Mouse (Mus musculus) right cerebral cortex, postnatal 4 days (tissue): ENCODE data around the gene Ankrd50.

ENCODE experiments used
- DNase-seq: peaks from one replicate; pipeline ENCODE4 v3.0.0-alpha.2; 2022

The Ankrd50 gene

DNA sequence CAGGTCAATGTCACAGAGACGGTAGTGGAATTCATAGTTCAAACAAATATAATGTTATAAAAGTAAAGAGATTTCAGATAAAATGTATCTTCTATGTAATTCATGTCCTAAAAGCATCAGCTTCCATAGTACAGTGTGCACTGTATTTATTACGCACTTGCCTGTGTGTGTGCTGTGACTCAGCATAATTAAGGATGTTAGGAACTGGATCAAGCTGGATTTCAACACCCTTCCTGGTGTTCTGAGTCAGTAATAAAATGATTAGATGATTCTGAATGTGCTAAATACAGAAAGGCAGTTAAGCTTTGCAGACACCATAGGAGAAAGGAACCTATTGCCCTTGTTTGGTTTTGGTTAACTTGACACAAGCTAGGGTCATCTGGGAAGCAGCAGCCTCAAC lies 21.5 kb downstream of the Ankrd50 start:
- no peak for DNase-seq

DNA sequence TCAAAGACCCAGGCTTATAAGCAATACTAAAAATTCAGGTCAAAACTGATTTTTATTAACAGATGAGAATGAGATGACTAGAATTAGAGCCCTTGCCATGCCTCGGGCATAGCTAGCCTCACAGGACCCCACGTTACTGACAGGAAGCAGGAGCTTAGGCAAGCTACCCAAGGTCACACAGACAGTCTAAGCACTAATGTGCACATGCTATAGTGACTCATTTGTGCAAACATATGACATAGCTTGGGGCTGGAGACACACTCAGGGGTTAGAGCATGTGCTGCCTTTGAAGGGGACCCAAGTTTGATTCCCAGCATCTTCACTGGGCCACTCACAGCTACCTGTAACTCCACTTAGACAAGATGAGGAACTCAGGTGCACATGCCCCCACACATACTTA lies 22.9 kb downstream of the Ankrd50 start:
- no peak for DNase-seq

DNA sequence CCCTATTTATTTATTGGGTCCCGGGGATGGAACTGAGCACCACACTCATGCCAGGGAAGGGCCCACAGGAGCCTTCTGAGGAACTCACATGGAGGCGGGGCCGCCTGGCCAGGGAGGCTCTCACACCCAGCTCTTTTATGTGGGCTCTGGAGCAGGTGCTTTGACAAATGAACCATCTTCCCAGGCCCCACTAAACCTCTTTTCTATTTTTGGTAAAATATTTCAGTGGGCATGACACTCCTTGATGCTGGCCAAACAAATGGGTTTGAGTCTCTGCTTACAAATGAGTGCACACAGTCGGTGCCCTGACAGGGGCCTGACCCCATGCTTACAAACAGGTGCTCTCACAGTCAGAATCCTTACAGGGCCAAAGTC lies 24.4 kb downstream of the Ankrd50 start:
- DNase-seq = no peak

DNA sequence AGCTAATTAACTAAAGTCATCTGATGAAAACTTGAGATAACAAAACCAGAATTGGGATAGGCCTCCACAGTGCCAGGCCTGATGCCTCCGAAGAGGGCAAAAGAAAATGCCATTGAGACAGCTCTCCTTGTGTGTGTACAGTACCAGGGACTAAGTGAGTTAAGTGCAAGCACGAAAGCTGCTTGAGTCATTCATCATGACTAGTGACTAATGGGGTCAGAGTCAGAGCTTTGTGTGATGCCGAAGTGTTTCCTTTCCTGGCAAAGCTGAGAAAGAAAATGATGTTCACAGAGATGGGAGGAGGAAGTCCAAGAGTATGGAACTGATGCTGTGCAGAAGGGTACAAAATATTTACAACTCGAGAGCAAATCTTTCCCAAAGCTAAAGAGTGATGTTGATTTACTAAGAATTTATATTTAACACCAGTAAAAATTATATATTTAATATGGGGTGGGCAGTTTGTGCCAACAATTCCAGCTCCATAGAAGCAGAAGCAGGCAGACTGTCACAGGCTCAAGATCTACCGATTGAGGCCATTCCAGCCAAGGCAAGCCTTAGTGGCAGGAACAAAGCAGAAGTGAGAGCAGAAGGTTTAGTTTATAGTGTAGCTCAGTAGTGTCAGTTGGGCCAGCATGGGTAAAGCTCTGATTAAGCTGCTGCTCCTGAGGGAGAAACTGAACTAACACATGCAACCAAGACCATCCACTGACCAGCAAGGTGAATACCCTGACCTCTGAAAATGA lies 25.0 kb downstream of the Ankrd50 start:
- no peak for DNase-seq

DNA sequence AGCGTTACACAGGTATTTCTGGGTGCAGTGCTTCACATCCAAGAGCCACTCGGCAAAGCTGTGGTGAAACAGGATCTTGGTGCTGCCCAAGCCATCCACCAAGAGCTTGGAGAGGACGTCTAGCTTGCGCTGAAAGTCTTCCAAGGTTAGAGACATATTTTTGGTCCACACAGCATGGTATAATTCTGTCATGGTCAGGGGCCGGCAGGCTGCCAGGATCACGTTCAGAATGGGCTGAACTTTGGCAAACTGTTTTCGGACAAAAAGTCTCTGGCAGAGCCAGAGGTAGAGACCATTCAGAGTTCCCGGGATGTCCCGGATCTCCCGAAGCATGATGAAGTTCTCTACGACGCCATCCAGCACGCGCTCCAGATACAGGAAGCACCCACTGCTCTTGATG lies 27.6 kb downstream of the Ankrd50 start:
- DNase-seq = no peak

DNA sequence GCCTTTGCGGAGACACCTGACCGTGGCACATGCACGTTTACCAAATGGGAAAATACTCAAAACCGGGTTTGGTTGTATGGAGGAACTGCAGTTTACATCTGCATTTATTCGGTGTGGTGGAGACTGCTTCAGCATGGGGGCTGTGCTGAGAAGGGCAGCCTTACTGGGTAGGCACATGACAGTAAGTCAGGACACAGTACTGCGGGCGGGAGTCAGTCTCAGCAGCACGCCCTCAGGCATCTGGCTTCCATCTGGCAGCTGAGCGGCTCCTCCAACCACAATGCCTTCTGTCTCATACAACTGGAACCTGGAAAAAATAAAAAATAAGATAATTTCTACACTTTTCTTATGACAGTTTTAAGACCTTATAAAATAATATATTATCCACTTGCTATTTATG lies 32.4 kb downstream of the Ankrd50 start:
- no peak for DNase-seq

DNA sequence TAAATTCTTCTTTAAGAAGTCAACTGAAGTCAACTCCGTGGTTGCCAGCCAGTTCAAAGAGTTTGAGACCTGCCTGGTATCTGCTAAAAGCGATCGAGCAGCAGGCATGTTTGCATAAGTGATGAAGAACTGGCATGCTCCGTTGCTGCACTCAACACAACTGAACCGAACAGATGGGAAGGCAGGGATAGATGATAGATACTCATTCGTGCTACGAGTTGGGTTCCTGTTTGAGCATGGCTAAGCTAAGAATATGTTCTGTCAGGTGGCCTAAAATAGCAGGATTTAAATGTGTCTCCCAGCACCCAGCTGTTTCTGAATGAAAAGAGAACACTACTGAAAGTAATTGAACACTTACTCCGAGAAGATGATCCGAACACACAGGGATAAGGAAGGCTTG lies 38.1 kb downstream of the Ankrd50 start:
- no peak for DNase-seq

DNA sequence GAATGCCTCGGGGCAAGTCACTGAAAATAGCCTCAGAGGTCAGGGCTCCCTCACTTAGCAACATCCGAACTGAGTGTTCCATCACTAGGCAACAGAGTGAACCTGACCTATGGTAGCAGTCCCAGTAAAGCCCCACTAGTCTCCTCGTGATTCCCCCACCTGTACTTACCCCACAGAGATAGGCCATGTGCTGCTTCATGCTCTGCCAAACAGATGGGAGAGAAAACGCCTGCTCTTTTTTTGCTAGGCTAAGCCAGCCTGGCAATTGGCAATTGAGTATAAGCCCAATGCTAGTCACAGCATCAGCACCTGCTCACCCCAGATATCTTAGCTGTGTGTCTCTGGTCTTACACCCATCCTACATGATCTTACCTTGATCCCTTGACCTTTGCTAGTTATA lies 40.8 kb downstream of the Ankrd50 start:
- DNase-seq = no peak

DNA sequence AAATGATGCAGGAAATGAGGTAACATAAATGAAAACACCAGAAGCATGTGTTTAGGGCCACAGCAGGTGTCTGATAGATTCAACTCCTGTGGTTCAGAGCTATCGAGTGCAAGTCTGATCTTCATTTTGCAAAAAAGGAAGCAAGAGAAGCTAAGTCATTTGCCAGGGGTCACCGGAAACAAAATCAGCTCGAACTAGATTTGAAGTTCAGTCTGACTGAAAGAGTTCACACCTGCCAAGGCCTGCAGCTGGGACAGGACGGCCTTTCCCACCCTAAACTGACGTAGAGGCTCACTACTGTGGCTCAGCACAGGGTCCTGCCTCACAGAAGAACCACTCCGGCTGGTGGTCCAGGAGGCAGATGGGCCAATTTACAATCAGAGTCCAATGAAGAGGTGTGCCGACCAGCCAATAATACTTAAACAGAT lies 44.1 kb downstream of the Ankrd50 start:
- no peak for DNase-seq

DNA sequence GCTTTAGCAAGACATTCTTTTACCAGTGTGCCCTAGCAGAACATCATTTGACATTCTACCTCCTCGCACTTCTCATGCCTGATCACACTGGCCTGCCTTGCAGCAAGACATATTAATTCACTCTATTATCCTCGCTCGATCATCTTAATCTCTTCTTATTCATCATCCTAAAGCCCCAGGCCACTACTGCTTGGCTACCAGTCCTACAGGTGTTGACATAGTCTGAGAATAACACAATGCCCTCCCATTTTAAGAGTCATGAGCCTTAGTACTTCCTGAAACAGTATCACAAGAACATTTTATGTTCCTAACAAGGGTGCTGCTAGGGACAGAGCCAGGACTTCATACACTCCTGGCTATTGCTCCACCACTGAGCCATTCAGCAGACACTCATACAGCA lies 48.0 kb downstream of the Ankrd50 start:
- DNase-seq = no peak

DNA sequence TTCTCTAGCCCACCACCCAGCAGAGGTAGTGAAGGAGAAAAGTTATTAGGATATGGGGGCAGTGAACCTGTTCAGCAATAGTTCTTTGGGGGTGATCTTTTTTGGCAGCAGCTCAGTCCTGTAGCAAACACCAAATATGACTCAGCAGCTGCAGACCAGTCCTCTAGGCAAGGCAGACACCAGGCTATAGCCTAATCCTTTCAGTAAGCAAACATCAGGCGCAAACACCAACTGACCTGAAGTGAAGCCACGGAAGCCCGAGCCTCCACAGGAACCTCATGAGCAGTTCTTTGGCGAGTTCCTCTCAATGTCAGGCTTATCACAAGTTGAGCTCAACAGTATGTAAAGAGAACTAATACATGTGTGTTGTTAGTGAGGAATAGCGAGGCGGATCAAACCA lies 48.8 kb downstream of the Ankrd50 start:
- DNase-seq = no peak

DNA sequence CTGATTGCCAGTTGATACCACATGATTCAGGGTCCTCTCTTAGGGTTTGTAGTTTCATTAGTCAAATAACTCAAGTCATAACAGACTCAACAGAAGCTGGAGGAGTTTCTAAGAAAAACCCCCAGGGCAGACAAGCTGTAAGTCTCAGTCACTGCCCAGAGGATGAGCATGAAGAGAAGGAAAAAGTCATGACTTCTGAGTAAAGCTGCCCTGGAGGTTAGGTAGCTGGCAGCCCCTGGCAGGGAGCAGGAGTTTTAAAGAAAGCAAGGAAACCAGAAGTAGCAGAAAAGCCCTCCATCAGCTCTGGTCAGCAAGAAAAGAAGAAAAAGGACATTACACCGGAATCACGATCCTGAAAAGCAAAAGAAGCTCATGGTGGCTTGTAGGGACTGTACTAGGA lies 50.2 kb downstream of the Ankrd50 start:
- DNase-seq = no peak

DNA sequence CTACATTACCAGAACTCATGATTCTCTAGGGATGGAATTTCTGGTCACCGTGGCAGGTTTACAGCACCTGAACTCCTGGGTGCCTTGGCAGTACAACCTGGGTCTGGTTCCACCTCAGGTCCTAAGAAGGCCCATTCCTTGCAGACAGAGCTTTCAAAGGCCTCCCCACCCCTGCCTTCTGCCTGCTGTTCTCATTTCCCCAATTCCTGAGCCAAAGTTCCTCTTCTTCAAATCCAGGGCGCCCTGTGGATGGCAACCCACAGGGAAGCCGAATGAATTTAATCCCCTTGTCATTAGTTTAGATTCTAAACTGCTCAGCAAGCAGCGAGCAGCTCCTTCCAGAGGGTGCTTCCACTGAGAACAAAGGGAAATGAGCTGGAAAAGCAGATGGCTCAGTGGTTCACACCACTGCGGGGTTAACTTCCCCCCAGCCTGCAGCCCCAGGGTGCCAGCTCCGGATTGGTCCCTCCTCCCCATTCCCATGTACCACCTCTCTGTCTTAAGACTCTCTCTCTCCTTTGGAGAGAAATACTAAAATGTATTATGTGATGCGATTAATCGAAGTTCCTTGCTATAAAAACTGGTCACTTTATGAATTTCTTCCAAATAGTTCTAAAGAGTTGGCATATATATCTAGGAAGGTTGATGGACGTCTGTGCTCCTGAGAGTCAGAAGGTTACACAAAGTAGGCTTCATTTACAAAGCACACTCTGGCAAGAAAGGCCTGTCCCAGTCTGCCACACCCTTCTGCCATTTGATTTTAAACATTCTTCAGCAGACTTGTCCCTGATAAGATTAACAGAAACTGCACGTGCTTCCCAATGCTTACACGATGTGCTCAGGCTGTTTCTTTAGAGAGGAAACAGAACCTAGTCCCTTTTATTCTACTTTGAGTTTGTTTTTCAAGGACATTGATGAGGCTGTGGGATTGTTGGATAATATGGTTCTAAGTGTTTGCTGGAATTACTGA lies 50.9 kb downstream of the Ankrd50 start:
- no peak for DNase-seq

DNA sequence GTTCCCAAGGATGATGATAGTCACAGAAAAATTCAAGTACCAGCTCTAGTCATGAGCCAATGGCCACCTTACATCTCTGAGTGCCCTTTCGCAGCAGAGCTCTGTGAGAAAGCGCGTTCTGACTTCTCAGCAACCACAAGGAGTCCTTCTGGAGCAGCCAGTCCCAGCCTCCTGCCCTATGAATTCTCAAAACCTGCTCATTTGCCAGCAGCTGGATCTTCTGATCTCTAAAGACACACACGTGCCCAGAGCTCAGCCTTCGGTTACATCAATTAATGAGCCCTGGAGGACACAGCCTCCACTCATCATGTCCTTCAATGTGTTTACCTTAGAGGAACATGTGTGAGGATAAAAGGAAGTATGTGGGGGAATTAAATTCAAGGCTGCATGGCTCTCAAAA lies 53.2 kb downstream of the Ankrd50 start:
- no peak for DNase-seq

DNA sequence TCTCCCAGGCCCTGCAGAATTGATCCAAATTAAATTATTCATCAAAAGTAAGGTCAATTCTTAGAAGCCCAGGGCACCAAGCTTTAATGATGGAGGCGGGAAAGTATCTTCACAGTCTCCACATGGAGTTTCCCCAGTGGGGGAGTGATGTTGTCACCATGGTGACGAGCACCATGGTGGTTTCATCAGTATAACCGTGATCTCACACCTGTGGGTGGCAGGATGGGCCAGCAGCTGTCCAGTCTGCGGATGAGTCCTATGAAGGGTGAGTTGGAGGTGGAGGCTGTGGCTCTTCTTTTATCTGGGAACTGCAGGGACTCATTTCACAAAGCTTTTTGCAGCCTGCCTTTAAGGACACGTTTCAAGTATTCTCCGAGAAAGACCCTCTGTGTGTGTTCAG lies 53.6 kb downstream of the Ankrd50 start:
- DNase-seq = no peak

DNA sequence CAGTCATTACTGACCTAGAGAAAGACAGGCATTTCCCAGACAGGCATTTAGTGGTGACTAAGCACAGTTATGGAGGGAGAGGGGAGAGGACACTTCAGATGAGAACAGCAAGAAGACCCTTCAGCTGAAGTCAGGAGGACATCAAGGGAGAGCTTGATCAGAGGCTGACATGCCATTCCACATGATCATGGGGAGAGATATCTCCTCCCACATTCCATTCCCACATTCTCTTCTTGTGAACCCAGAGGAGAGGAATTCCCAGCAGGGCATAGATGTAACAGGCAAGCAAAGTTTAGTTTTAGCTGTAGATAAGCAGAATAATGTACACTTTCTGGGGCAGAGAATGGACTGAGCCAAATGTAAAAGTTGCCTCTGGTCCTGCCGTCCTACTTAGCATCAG lies 57.4 kb downstream of the Ankrd50 start:
- no peak for DNase-seq

DNA sequence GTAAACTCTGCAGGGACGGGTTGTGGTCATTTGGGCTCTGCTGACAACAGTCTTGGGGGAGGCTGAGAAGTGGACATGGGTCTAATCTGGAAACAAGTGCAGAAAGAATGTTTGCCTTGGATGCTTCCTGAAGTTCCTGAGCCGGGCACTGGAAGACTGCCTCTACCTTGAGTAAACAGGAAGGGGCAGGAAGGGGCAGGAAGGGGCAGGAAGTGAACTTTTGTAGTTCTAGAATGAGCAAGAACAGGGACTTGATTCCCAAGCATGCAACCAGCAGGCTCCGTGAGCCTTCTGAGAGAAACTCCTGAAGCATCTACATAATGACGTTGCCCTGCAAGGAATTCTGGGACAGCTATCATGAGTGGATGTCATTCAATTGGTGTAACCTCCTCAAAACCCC lies 60.7 kb downstream of the Ankrd50 start:
- DNase-seq = no peak

DNA sequence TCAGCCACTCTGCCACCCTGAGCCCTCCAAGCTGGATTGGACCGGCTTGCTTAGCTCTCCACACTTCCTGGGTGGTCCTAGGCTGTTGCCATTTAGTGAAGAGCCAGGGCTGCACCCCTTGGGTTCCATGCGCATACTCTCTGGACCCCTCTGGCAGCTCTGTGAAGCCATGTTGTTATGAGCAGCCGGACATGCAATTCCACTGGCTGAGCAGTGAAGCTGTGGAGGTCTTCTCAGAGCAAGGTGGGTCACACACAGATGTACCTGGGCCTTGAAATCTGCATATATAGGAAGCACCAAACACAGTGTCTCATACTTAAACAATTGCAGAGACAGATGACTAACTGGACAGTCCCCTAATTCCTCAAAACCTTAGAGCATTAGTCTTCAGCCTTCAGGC lies 64.7 kb downstream of the Ankrd50 start:
- no peak for DNase-seq

DNA sequence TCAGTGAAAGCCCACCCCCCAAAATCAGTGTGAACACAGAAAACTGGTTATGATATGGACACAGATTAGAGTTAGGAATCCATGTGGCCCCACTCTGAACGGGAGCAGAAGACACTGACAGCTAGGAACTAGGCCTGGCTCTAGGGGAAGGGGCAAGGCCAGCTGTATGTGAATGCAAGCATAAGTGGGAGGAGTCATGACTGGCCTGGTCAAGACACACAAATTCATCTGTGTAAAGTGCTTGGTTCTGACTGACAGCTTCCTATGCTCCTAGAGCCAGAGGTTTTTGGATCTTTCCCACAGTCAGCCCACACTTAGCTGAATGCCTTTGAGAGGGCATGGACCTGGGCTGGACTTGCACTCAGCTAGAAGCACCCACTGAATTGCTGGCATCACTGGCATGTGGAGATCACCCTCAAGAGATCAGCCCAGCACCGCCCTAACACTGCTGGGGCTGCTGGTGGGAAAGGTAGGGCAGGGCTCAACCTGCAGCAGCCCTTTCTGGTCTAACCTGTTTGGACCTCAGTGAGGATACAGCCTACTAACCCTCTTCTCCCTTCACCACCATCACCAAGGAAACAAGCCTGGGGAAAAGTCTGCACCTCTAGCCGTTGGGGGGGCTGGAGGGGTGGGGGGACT lies 69.2 kb downstream of the Ankrd50 start:
- DNase-seq = no peak
